Mouse (Mus musculus) spleen, adult 18-20 months (tissue): ENCODE data around the gene Zscan10.

ENCODE experiments used
- DNase-seq, 2 experiments: peaks; one replicate each; pipeline ENCODE4 v3.0.0; 2022; ENCODE audit warnings: mixed read lengths in 2 of 2

Zscan10 gene

DNA sequence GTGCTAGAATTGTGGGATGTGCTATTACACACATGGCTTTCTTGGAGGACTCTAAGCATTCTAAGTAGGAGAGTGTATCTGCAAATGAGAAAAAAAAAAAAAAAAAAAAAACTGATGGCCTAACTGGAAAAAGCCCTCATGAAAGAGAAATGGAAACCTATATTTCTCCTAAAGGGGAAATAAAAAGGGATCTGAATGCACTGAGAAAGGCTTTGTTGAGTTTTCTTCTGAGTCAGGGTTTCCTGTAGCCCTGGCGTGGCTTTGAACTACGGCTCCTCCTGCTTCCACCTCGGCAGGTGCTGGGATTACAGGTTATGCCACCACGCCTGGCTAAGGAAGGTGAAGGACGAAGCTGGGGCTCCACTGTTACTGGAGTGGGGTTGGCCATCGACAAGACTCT is 53.3 kb downstream of the Zscan10 start:
- DNase-seq: no peak

DNA sequence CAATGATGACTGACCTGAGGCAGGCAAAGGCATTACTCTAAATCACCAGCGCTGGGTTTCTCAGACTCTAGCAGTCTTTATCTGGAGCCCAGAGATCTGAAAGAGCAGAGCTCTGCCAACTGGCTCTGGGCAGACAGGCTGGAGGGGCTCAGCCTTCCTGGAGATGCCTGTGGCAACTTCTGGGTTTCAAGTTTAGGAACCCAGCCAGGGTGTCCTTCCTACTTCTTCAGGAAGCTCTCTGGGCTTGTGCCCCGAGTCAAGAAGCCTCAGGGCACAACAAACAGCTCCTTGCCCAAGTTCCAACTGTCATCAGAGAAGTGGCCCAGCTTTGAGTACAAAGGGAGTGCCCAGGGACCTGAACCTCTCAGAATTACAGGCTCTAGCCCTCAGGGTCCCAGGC is 53.8 kb downstream of the Zscan10 start:
- DNase-seq: no peak

DNA sequence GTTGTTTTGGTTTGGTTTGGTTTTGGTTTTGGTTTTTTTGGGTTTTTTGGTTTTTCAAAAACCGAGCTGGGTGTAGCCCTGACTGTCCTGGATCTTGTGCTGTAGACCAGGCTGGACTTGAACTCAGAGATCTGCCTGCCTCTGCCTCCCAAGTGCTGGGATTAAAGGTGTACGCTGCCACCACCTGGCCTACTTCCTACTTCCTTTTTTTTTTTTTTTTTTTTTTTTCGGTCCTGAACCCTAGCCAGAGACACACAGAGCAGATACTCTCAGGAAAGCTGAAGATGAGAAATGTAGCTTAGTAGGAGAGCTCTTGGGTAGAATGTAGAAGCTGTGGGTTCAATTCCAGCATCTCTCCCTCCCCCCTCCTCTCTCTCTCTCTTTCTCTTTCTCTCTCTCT is 57.8 kb downstream of the Zscan10 start:
- no peak for DNase-seq

DNA sequence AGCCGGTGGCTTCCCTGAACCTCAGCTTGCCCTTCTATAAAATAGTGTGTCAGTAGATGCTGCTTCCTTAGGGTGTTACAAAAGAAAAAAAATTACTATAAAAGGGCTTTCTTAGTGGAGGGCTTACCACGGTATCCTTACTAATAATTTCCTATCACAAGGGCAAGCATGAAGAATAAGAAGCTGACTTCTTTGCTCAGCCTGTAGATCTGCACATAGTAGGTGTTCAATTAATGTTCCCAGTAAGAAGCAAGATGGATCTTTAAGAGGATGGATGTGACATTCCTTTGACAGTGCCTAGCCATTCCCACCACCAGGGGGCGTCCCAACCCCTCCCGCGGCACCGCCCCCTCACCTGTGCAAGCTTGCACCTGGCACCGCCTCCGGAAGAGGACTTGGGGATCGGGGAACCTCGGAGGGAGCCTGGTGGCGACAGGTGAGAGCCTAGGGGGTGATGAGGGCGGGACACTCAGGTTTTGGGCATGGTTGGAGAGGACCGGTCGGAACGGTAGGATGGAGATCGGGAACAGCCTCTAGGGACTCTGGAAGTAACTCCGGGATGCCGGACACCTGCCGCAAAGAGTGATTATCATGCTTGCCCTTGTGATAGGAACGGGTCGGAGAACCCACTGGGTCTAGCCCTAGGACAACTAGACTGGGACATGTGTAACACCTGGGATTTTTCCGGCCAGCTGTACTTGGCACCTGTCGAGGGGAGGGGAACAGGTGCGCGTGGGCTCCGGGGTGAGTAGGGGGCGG is 59.6 kb downstream of the Zscan10 start, which contains the start of gene Bicdl2:
Gene Bicdl2 (plus strand): TSS at position 390 of the 759 bp plus-strand sequence.
- peak; percentile 25 to 64 for DNase-seq
